Mouse (Mus musculus): Measurements from ENCODE around the gene Ptprs. TPM values are rescaled to one million over a fixed set of nuclear protein-coding genes. Genes with fewer than 3 reads are reported as not detected.

Ptprs gene
- polyA plus RNA-seq, 1 experiment from 2014 or later: 76.1 TPM

DNA sequence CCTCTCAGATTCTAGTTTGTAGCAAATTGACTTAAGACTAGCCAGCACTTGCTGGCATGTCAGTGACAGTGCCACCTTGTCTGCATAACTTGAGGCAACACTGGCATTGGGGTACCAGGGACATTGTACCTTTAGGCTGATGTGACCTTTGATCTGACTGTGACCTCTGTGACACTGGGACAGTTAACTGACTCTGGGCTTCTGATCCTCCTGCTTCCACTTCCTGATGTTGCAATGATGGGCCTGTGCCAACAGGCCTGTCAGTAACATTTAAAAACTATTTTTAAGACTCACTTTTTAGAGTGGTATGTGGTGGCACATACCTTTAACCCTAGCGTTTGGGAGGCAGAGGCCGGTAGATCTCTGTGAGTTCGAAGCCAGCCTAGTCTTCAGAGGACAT, 70.9 kb downstream of the Ptprs start:
- H3K27ac ChIP-seq (ENCODE audit: low read length): no peak overlapping the region
- peaks cover 27% of the 10 kb centered on the region for H3K36me3 ChIP-seq (ENCODE audit: insufficient read depth, low read length)
- no peak overlapping the region for H3K4me3 ChIP-seq (ENCODE audit: low read length)
- no peak overlapping the region for H3K4me2 ChIP-seq (replicated peaks; ENCODE audit: low read depth, low read length)
- no peaks in the 10 kb centered on the region for H3K9me3 ChIP-seq (ENCODE audit: low read length)
- H3K4me1 ChIP-seq (ENCODE audit: insufficient read depth, low read length): peaks cover 14% of the 10 kb centered on the region
- no peak overlapping the region for H3K9ac ChIP-seq (replicated peaks; ENCODE audit: low read length)
- no peak for ATAC-seq (ENCODE audit: low FRiP score, low TSS enrichment)
- WGBS: 92% methylated on average over 3 of the region's 3 CpGs
- no peaks in the 10 kb centered on the region for H3K27me3 ChIP-seq (ENCODE audit: insufficient read depth, low read length)

DNA sequence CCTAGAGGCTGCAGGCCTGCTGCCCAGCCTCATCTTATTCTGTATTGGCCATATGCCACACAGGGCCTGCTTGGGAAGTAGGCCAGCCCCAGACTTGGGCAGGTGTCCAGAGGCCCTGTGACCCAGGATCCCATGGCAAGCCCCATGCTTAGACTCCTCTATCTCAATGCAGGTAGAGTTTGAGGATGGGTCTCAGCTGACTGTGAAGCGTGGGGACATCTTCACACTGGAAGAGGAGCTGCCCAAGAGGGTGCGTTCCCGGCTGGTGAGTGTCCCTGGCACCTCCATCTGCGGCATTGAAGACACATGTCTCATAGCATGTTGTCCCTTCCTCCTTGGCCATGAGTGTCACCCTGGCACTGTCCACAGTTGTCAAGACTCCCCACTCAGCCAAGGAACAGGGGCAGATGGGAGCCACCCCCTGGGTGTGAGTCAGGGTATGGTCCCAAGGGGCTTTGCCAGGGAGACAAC, 75.2 kb downstream of the Ptprs start:
- Histone ChIP-seq H3K4me2 (replicated peaks; ENCODE audit: low read depth, low read length) (no peak overlapping the region), H3K27ac (ENCODE audit: low read length) (no peak overlapping the region), H3K9ac (replicated peaks; ENCODE audit: low read length) (no peak overlapping the region), H3K27me3 (ENCODE audit: insufficient read depth, low read length) (no peaks in the 10 kb centered on the region), H3K36me3 (ENCODE audit: insufficient read depth, low read length) (peaks cover 53% of the 10 kb centered on the region), H3K4me1 (ENCODE audit: insufficient read depth, low read length) (no peaks in the 10 kb centered on the region), H3K9me3 (ENCODE audit: low read length) (no peaks in the 10 kb centered on the region), H3K4me3 (ENCODE audit: low read length) (no peak overlapping the region)
- WGBS: 97% methylated on average over 4 of the region's 4 CpGs
- ATAC-seq (ENCODE audit: low FRiP score, low TSS enrichment): no peak

DNA sequence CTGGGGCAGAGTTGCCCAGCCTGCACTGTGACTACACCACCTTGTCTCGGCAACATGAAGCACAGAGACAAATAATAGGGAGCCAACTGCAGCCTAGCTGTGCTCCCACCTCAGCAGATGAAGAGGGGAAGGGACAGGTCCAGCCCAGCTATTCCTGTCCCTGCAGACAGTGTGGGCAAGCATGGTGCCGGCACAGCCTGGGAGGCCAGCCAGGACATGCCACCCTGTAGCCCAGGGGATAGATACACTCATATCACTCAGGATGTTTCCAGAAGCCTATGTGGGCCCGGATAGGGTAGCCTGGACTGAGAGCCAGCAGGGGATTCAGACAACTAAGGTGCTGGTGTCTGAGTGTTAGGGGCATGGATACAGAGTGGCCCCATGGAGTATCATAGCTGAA, 76.1 kb downstream of the Ptprs start:
- no peak for ATAC-seq (ENCODE audit: low FRiP score, low TSS enrichment)
- 88% methylated on average over 3 of the region's 3 CpGs for WGBS
- Histone ChIP-seq H3K36me3 (ENCODE audit: insufficient read depth, low read length) (peaks cover 53% of the 10 kb centered on the region), H3K4me2 (replicated peaks; ENCODE audit: low read depth, low read length) (no peak overlapping the region), H3K4me3 (ENCODE audit: low read length) (no peak overlapping the region), H3K4me1 (ENCODE audit: insufficient read depth, low read length) (no peaks in the 10 kb centered on the region), H3K27me3 (ENCODE audit: insufficient read depth, low read length) (no peaks in the 10 kb centered on the region), H3K9ac (replicated peaks; ENCODE audit: low read length) (no peak overlapping the region), H3K27ac (ENCODE audit: low read length) (no peak overlapping the region), H3K9me3 (ENCODE audit: low read length) (no peaks in the 10 kb centered on the region)

DNA sequence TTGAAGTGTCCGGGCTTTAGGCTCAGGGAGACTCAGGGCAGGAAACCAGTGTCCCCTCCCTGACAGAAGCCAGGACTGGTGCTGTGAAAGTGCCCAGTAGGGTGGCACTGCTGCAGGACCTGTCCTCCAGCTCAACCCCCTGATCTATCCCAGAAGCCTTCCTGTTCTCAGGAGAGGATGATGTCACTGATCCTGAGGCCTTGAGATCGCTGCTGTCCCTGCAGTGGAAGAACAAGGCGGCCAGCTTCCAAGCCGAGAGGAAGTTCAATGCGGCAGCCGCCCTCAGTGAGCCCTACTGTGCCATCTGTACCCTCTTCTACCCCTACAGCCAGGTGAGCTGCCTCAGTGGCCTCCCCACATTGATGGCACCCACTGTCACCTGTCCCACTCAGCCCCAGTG, 80.2 kb downstream of the Ptprs start:
- no peak for ATAC-seq (ENCODE audit: low FRiP score, low TSS enrichment)
- H3K27me3 ChIP-seq (ENCODE audit: insufficient read depth, low read length): no peaks in the 10 kb centered on the region
- no peaks in the 10 kb centered on the region for H3K4me1 ChIP-seq (ENCODE audit: insufficient read depth, low read length)
- no peak overlapping the region for H3K9ac ChIP-seq (replicated peaks; ENCODE audit: low read length)
- H3K9me3 ChIP-seq (ENCODE audit: low read length): no peaks in the 10 kb centered on the region
- WGBS: 92% methylated on average over 6 of the region's 6 CpGs
- no peak overlapping the region for H3K4me3 ChIP-seq (ENCODE audit: low read length)
- no peak overlapping the region for H3K27ac ChIP-seq (ENCODE audit: low read length)
- H3K4me2 ChIP-seq (replicated peaks; ENCODE audit: low read depth, low read length): no peak overlapping the region
- peaks cover 59% of the 10 kb centered on the region for H3K36me3 ChIP-seq (ENCODE audit: insufficient read depth, low read length)

DNA sequence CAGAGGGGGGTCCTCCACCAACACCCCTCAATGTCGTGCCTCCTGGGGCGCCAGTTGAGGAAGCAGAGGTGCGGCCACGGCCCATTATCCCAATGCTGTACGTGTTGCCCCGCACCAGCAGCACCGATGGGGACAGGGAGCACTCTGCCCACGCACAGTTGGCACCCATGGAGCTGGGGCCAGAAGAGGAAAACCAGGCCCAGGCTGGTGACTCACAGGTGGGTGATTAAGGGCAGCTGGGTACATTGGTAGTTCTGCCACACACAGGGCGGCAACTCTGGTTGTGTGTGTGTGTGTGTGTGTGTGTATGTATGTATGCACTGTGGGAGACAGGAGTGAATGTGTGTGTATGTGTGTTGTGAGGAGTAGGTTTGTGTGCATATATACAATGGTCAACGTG, 82.4 kb downstream of the Ptprs start:
- no peak for ATAC-seq (ENCODE audit: low FRiP score, low TSS enrichment)
- Histone ChIP-seq H3K27me3 (ENCODE audit: insufficient read depth, low read length) (no peaks in the 10 kb centered on the region), H3K9ac (replicated peaks; ENCODE audit: low read length) (no peak overlapping the region), H3K4me2 (replicated peaks; ENCODE audit: low read depth, low read length) (no peak overlapping the region), H3K36me3 (ENCODE audit: insufficient read depth, low read length) (peaks cover 58% of the 10 kb centered on the region), H3K27ac (ENCODE audit: low read length) (no peak overlapping the region), H3K4me1 (ENCODE audit: insufficient read depth, low read length) (no peaks in the 10 kb centered on the region), H3K9me3 (ENCODE audit: low read length) (no peaks in the 10 kb centered on the region), H3K4me3 (ENCODE audit: low read length) (no peak overlapping the region)
- WGBS: 98% methylated on average over 10 of the region's 10 CpGs

DNA sequence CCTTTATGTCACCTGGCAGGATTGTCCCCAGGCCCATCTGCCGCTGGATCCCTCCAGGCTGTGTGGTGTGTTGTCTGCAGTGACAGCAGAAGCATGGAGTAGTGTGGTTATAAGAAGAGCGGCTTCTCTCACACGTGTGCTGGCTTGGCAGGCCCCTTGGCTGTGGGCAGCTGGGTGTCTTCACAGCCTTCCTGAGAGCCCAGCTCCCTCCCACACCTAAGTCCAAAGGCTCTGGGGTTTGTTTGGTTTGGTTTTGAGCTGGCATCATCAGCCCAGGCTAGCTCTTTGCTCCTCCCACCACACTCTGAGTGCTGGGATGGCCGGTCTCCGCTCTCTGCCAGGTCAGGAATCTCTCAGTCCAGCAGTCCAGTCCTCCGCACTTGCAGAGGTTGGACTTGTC, 83.0 kb downstream of the Ptprs start:
- Histone ChIP-seq H3K27ac (ENCODE audit: low read length) (no peak overlapping the region), H3K4me3 (ENCODE audit: low read length) (no peak overlapping the region), H3K9ac (replicated peaks; ENCODE audit: low read length) (no peak overlapping the region), H3K4me1 (ENCODE audit: insufficient read depth, low read length) (no peaks in the 10 kb centered on the region), H3K36me3 (ENCODE audit: insufficient read depth, low read length) (peaks cover 62% of the 10 kb centered on the region), H3K9me3 (ENCODE audit: low read length) (no peaks in the 10 kb centered on the region), H3K27me3 (ENCODE audit: insufficient read depth, low read length) (no peaks in the 10 kb centered on the region), H3K4me2 (replicated peaks; ENCODE audit: low read depth, low read length) (no peak overlapping the region)
- 82% methylated on average over 6 of the region's 6 CpGs for WGBS
- ATAC-seq (ENCODE audit: low FRiP score, low TSS enrichment): no peak

DNA sequence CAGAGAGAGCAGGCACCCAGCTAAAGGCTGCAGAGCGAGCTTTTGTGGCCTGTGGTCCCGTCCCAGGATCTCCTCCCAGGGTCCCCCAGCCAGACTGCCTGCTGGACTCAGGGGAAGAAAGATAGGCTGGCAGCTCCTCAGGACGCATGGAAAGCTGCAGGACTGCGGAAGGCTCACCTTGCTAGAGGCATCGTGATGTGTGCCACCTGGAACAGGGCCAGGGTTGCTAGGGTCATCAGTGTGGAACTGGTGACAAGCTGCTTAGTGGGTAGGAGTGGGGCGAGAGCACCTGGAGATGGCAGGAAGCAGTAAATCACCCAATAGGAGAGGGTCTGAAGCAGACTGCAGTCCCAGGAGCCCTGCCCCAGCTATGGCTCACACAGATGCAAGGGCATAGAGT, 88.7 kb downstream of the Ptprs start:
- Histone ChIP-seq H3K27ac (ENCODE audit: low read length) (no peak overlapping the region), H3K4me2 (replicated peaks; ENCODE audit: low read depth, low read length) (no peak overlapping the region), H3K9ac (replicated peaks; ENCODE audit: low read length) (no peak overlapping the region), H3K9me3 (ENCODE audit: low read length) (no peaks in the 10 kb centered on the region), H3K4me1 (ENCODE audit: insufficient read depth, low read length) (peaks cover 27% of the 10 kb centered on the region), H3K27me3 (ENCODE audit: insufficient read depth, low read length) (no peaks in the 10 kb centered on the region), H3K36me3 (ENCODE audit: insufficient read depth, low read length) (peaks cover 49% of the 10 kb centered on the region), H3K4me3 (ENCODE audit: low read length) (no peak overlapping the region)
- ATAC-seq (ENCODE audit: low FRiP score, low TSS enrichment): 0 out of 2 replicates have a peak, but pooled peaks have one; percentile 8
- 45% methylated on average over 6 of the region's 6 CpGs for WGBS

DNA sequence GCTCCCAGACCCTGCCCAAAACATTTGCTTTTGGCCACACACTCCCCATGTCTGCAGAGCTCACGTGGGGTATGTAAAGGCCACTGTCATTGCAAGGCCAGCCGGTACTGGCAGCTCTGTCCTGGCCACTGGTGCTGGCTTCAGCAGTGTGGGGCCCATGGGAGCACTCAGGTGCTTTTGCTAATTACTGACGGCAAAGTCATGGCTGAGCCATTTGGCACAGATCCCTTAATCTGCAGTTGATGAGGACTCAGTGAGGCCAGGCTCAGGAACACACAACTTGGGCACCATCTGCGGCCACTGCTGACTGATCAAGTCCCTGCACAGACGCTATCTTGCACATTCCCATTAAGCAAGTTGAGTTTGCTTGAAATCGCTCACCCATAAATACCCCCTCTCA, 91.4 kb downstream of the Ptprs start:
- H3K9ac ChIP-seq (replicated peaks; ENCODE audit: low read length): no peak overlapping the region
- no peaks in the 10 kb centered on the region for H3K9me3 ChIP-seq (ENCODE audit: low read length)
- peaks cover 33% of the 10 kb centered on the region for H3K36me3 ChIP-seq (ENCODE audit: insufficient read depth, low read length)
- H3K27me3 ChIP-seq (ENCODE audit: insufficient read depth, low read length): no peaks in the 10 kb centered on the region
- no peak overlapping the region for H3K4me3 ChIP-seq (ENCODE audit: low read length)
- peak; percentile 2 for ATAC-seq (ENCODE audit: low FRiP score, low TSS enrichment)
- H3K27ac ChIP-seq (ENCODE audit: low read length): peak overlapping the region; percentile 25
- no peak overlapping the region for H3K4me2 ChIP-seq (replicated peaks; ENCODE audit: low read depth, low read length)
- H3K4me1 ChIP-seq (ENCODE audit: insufficient read depth, low read length): peaks cover 52% of the 10 kb centered on the region
- 38% methylated on average over 6 of the region's 6 CpGs for WGBS

DNA sequence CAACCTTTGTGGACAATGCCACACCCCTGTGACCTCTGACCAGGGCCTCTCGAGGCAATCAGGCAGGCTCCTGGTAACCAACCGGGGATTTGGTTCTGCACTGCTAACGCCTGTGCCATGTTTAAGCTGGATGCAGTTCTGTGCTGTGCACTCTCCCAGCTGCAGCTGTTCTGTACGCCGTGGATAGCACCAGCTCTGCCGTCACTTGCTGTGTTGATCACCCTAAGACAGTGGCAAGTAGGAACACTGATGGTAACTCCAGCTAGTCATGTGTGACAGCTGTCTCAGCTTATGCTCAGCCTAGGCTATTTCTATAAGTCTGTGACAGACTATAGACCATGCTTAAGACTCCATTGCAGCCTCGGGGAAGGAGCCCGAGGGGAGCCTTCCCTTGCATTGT, 93.3 kb downstream of the Ptprs start:
- no peak overlapping the region for H3K9ac ChIP-seq (replicated peaks; ENCODE audit: low read length)
- WGBS: 48% methylated on average over 8 of the region's 8 CpGs
- ATAC-seq (ENCODE audit: low FRiP score, low TSS enrichment): no peak
- no peak overlapping the region; the same call in 1 of the 2 replicates for H3K27ac ChIP-seq (ENCODE audit: low read length)
- H3K27me3 ChIP-seq (ENCODE audit: insufficient read depth, low read length): no peaks in the 10 kb centered on the region
- H3K9me3 ChIP-seq (ENCODE audit: low read length): no peaks in the 10 kb centered on the region
- H3K36me3 ChIP-seq (ENCODE audit: insufficient read depth, low read length): peaks cover 15% of the 10 kb centered on the region
- no peak overlapping the region for H3K4me3 ChIP-seq (ENCODE audit: low read length)
- H3K4me1 ChIP-seq (ENCODE audit: insufficient read depth, low read length): peaks cover 69% of the 10 kb centered on the region
- no peak overlapping the region for H3K4me2 ChIP-seq (replicated peaks; ENCODE audit: low read depth, low read length)

DNA sequence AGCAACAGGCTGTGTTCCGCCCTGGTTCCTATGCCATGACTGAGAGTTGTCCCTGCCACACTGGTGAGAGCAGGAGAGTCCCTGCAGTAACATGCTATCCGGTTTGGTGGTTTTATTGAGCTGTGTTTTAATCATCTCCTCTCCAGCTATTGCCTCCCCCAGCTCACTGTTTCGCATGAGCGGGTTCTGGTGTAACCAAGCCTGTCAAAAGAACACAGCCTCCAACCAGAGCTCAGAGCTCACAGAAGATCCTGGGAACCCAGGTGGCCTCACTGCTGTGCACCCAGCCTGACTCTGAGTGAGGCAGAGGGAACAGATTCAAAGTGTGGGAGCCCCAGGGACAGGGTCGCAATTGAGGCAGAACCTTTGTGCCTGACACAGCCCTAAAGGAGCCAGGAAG, 95.1 kb downstream of the Ptprs start:
- peak overlapping the region; percentile 95 for H3K27ac ChIP-seq (ENCODE audit: low read length)
- H3K9me3 ChIP-seq (ENCODE audit: low read length): no peaks in the 10 kb centered on the region
- no peaks in the 10 kb centered on the region for H3K27me3 ChIP-seq (ENCODE audit: insufficient read depth, low read length)
- H3K4me2 ChIP-seq (replicated peaks; ENCODE audit: low read depth, low read length): no peak overlapping the region
- peak; percentile 86 for ATAC-seq (ENCODE audit: low FRiP score, low TSS enrichment)
- H3K4me3 ChIP-seq (ENCODE audit: low read length): no peak overlapping the region
- peaks cover 12% of the 10 kb centered on the region for H3K36me3 ChIP-seq (ENCODE audit: insufficient read depth, low read length)
- H3K4me1 ChIP-seq (ENCODE audit: insufficient read depth, low read length): peaks cover 66% of the 10 kb centered on the region
- WGBS: 38% methylated on average over 5 of the region's 5 CpGs
- H3K9ac ChIP-seq (replicated peaks; ENCODE audit: low read length): no peak overlapping the region
